Mouse (Mus musculus): ENCODE results near the gene Bin2. TPM values are rescaled to one million over a fixed set of nuclear protein-coding genes. Genes with fewer than 3 reads are reported as not detected.

Bin2 gene
- polyA plus RNA-seq, 1 experiment = 135 TPM

DNA sequence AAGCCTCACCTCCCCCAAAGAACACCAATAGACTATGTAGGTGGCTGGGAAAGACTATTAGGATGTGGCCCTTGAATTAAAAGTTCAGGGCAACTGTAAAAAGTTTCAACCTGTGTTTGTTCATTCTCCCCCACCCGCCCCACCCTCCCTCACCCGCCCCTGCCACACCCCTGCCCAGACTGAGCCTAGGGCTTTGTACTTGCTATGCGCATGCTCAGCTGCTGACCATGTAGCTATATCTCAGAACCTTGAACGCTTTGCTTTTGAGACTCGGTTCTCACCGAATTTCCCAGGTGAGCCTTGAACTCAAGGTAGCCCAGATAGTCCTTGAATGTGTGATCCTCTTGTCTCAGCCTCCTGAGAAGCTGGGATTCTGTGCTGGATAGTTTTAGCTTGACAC, 32.5 kb upstream of the Bin2 start:
- no peak for TF ChIP-seq POLR2A (IDR thresholded peaks at IDR 0.05; ENCODE audit: borderline replicate concordance, low read depth, low read length)
- no peak overlapping the region for H3K4me3 ChIP-seq (ENCODE audit: insufficient read depth, low read length)
- 0 out of 2 replicates have a peak, but pooled peaks cover 2% of the 10 kb centered on the region for H3K4me1 ChIP-seq (ENCODE audit: control insufficient read depth, insufficient read depth, low read length)
- no peak overlapping the region for H3K27ac ChIP-seq (ENCODE audit: insufficient read depth, low read depth, low read length)

DNA sequence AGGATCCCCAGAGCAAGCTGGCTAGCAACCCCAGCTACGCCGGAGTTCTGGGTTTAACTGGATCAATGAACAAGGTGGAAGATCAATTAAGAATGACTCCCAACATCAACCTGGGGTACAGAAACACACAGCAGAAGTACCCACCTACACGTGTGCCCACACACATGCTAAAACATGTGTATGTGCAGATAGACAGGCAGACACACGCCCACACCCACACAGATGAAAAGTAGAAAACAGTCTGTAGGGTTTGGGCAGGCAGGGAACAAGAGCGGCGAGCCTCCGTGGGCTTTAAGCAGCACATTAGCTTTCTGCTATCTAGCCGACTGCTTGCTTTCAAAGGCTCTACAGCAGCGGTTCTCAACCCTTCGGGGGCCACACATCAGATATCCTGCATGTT, 31.8 kb upstream of the Bin2 start:
- Histone ChIP-seq H3K4me3 (ENCODE audit: insufficient read depth, low read length) (no peak overlapping the region), H3K27ac (ENCODE audit: insufficient read depth, low read depth, low read length) (no peak overlapping the region), H3K4me1 (ENCODE audit: control insufficient read depth, insufficient read depth, low read length) (0 out of 2 replicates have a peak, but pooled peaks cover 2% of the 10 kb centered on the region)
- no peak for TF ChIP-seq POLR2A (IDR thresholded peaks at IDR 0.05; ENCODE audit: borderline replicate concordance, low read depth, low read length)
- no peak for TF ChIP-seq CTCF (IDR thresholded peaks at IDR 0.05; ENCODE audit: low read depth, low read length)

DNA sequence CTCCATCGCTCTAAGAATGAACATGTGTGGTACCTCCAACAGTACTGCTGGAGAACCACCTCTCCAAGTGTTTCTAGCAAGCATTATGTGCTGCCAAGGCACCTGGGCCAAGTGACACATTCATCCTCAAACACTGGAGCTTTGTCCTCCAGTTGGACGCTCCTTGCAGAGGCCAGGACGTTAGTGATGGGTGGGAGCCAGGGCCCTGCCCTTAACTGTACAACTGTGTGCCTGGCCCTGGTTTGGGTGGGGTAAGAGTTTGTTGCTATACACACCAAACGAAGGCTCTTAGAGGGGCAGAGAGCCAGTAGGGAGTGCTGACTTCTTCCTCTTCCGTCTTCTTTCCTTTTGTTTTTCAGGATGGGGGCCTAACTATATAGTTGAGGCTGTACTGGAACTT, 31.1 kb upstream of the Bin2 start:
- H3K4me3 ChIP-seq (ENCODE audit: insufficient read depth, low read length) = no peak overlapping the region
- 0 out of 2 replicates have a peak, but pooled peaks cover 2% of the 10 kb centered on the region for H3K4me1 ChIP-seq (ENCODE audit: control insufficient read depth, insufficient read depth, low read length)
- no peak overlapping the region for H3K27ac ChIP-seq (ENCODE audit: insufficient read depth, low read depth, low read length)
- TF ChIP-seq CTCF (IDR thresholded peaks at IDR 0.05; ENCODE audit: low read depth, low read length) (no peak), POLR2A (IDR thresholded peaks at IDR 0.05; ENCODE audit: borderline replicate concordance, low read depth, low read length) (no peak)

DNA sequence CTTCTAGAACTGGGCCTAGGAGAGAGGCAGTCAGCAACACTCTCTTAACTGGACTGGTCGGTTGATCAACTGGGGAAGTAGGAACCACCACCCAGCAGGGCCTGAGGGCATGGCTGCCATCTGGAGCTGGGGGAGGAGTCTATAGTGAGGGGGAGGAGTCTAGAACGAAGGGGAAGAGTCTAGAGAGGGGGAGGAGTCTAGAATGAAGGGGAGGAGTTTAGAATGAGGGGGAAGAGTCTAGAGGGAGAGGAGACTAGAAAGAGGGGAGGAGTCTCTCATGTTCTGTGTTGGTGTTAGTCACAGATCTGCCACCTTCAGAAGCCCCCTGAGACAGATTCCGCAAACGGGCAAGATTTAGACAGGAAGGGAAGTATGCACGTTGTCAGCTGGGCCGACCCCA, 30.0 kb upstream of the Bin2 start:
- TF ChIP-seq CTCF (IDR thresholded peaks at IDR 0.05; ENCODE audit: low read depth, low read length) = no peak
- no peak for TF ChIP-seq POLR2A (IDR thresholded peaks at IDR 0.05; ENCODE audit: borderline replicate concordance, low read depth, low read length)
- H3K4me1 ChIP-seq (ENCODE audit: control insufficient read depth, insufficient read depth, low read length) = peaks cover 4% of the 10 kb centered on the region; the same call in 1 of the 2 replicates
- H3K4me3 ChIP-seq (ENCODE audit: insufficient read depth, low read length) = no peak overlapping the region
- no peak overlapping the region for H3K27ac ChIP-seq (ENCODE audit: insufficient read depth, low read depth, low read length)

DNA sequence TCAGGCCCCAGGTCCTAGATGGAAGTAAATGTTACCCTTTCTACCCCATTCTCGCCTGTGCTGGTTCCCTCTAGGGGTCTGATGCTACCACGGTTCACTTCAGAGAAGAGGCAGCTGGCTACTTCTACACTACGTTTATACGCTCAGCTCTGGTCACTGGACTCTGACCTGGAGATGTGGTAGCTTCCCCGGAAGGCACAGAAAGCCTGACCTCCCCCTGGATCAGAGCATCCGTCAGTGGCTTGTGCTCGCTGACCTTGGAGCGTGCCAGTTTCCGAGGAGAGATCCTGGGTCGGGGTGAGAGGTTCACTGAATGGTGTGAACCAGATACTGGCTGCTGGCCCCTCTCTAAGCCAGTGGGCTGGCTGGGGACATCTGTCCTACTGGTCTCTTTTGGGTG, 28.7 kb upstream of the Bin2 start:
- Histone ChIP-seq H3K4me1 (ENCODE audit: control insufficient read depth, insufficient read depth, low read length) (peaks cover 4% of the 10 kb centered on the region; the same call in 1 of the 2 replicates), H3K27ac (ENCODE audit: insufficient read depth, low read depth, low read length) (no peak overlapping the region), H3K4me3 (ENCODE audit: insufficient read depth, low read length) (no peak overlapping the region)
- TF ChIP-seq CTCF (IDR thresholded peaks at IDR 0.05; ENCODE audit: low read depth, low read length) (no peak), POLR2A (IDR thresholded peaks at IDR 0.05; ENCODE audit: borderline replicate concordance, low read depth, low read length) (no peak)

DNA sequence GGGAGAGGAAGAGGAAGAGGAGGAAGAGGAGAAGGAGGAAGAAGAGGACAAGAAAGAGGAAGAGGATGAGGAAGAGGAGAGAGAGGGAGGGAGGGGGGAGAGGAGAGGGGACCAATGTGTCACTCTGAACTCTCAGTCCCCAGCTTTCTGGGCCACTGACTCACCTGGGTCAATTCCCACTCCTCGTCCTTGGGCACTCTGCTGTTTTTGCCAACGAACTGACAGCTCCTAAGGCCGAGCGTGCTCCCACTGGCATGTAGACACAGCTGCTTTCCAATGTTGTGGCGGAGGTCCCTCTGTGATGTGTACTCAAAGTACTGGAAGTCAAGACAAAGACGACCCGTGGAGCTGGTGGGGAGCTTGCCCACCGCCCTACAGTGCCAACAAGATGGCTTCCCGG, 25.1 kb upstream of the Bin2 start:
- TF ChIP-seq POLR2A (IDR thresholded peaks at IDR 0.05; ENCODE audit: borderline replicate concordance, low read depth, low read length) = no peak
- TF ChIP-seq CTCF (IDR thresholded peaks at IDR 0.05; ENCODE audit: low read depth, low read length) = no peak
- no peak overlapping the region for H3K27ac ChIP-seq (ENCODE audit: insufficient read depth, low read depth, low read length)
- H3K4me3 ChIP-seq (ENCODE audit: insufficient read depth, low read length) = no peak overlapping the region
- H3K4me1 ChIP-seq (ENCODE audit: control insufficient read depth, insufficient read depth, low read length) = peaks cover 2% of the 10 kb centered on the region; the same call in 1 of the 2 replicates

DNA sequence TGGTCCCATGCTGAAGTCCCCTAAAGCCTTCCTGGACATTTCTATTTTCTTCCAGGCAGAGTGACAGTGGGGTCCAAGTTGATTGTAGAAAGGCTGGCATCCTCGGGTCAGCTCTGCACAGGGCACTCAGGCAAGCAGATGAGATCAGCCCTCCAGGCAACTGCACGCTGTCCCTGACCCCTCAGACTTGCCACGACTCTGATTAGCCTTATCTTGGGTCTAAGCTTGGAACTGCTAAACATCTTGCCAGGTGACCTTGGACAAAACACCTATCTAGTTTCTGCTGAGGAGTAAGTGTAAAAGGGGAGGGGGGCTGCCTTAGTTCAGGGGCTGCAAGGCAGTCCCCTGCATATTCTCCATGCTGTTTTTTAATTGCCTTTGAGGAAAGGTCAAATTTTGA, 22.6 kb upstream of the Bin2 start:
- TF ChIP-seq CTCF (IDR thresholded peaks at IDR 0.05; ENCODE audit: low read depth, low read length) (no peak), POLR2A (IDR thresholded peaks at IDR 0.05; ENCODE audit: borderline replicate concordance, low read depth, low read length) (no peak)
- Histone ChIP-seq H3K4me1 (ENCODE audit: control insufficient read depth, insufficient read depth, low read length) (peaks cover 17% of the 10 kb centered on the region), H3K27ac (ENCODE audit: insufficient read depth, low read depth, low read length) (no peak overlapping the region), H3K4me3 (ENCODE audit: insufficient read depth, low read length) (no peak overlapping the region)

DNA sequence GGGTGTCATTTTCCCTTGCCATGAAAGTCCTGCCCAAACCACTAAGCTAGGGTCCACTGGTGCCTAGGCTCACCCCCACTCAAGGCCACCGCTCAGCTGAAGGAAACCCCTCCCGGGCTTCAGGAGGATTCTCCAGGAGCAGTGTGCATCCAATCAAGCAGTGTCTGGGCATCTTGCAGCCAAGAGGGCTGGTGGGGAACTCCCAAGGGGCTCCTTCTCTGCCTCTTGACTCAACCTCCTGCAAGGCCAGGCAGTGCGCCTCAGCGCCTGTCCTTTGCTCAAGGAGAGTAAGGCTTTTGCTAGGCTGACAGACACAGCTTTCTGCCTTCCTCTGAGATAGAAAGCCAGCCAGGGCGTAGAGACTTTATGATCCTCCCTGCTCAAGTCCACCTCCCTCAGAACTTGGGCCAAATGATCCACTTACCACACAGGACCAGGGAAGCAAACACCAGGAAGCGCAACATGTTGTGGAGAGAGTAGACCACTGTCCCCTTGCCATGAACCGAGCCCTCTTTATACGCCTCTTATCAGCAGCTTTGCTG, 18.1 kb upstream of the Bin2 start, which contains the start of gene Cela1:
Cela1 (minus strand) TSS at position 492 of the 542 bp plus-strand sequence.
- TF ChIP-seq POLR2A (IDR thresholded peaks at IDR 0.05; ENCODE audit: borderline replicate concordance, low read depth, low read length) (no peak), CTCF (IDR thresholded peaks at IDR 0.05; ENCODE audit: low read depth, low read length) (no peak)
- Histone ChIP-seq H3K4me3 (ENCODE audit: insufficient read depth, low read length) (peak within 1 kb of the TSS; percentile 51), H3K4me1 (ENCODE audit: control insufficient read depth, insufficient read depth, low read length) (peaks cover 24% of the 10 kb centered on the region), H3K27ac (ENCODE audit: insufficient read depth, low read depth, low read length) (peak within 1 kb of the TSS; percentile 76)

DNA sequence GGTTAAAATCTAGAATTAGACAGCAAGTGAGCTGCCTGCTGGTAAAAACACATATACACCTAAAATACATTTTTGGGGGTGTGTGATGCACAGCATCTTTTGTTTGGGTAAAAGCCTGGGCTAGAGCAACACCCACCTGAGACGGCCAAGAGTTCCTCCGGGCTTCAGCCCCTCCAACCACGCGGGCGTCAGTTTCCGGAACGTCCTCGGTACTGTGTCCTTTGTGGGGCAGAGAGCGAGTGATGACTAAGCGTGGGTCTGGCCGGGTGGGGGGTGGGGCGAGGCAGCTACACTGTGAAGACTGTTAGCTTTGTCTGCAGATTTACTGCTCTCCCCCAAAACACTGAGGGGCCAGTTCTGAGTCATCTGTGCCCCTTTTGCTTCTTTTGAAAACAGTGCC, 17.6 kb upstream of the Bin2 start:
- peak overlapping the region; percentile 76 for H3K27ac ChIP-seq (ENCODE audit: insufficient read depth, low read depth, low read length)
- TF ChIP-seq POLR2A (IDR thresholded peaks at IDR 0.05; ENCODE audit: borderline replicate concordance, low read depth, low read length) = no peak
- no peak for TF ChIP-seq CTCF (IDR thresholded peaks at IDR 0.05; ENCODE audit: low read depth, low read length)
- H3K4me3 ChIP-seq (ENCODE audit: insufficient read depth, low read length) = peak overlapping the region; percentile 51
- H3K4me1 ChIP-seq (ENCODE audit: control insufficient read depth, insufficient read depth, low read length) = peaks cover 25% of the 10 kb centered on the region

DNA sequence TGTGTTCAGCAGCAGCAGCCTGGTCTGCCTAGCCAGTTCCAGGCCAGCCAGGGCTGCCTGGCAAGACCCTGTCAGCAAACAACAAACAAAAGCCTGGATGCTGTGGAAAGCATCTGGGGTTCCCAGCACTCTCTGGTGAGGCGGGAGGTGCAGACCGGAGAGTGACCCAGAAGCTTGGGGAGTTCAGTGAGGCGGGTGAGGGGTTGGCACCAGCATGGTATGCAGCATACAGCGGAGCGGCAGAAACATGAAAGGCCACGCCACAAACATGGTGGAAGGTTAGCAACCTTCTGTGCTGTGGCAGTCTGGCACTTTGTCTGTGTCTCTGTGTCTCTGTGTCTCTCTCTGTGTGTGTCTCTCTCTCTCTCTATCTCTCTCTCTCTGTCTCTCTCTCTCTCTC, 17.1 kb upstream of the Bin2 start:
- H3K27ac ChIP-seq (ENCODE audit: insufficient read depth, low read depth, low read length) = peak overlapping the region; percentile 49; the same call in 1 of the 2 replicates
- peak overlapping the region; percentile 51 for H3K4me3 ChIP-seq (ENCODE audit: insufficient read depth, low read length)
- H3K4me1 ChIP-seq (ENCODE audit: control insufficient read depth, insufficient read depth, low read length) = peaks cover 29% of the 10 kb centered on the region
- TF ChIP-seq POLR2A (IDR thresholded peaks at IDR 0.05; ENCODE audit: borderline replicate concordance, low read depth, low read length) = no peak
- TF ChIP-seq CTCF (IDR thresholded peaks at IDR 0.05; ENCODE audit: low read depth, low read length) = no peak
